Mouse (Mus musculus) layer of hippocampus, adult 2 months (tissue): ENCODE results near the gene Evi5l. TPM values are rescaled to one million over a fixed set of nuclear protein-coding genes. Genes with fewer than 3 reads are reported as not detected.

Experiments
- DNase-seq, 2 experiments: peaks; one replicate each; pipeline ENCODE4 v3.0.0; 2022; ENCODE audit warnings: low spot score in 2 of 2
- H3K27ac ChIP-seq: fragments of 200-600 bp; 2 replicates; pipeline ENCODE4 v1.8.1; 2022
- H3K4me3 ChIP-seq: fragments of 200-600 bp; 2 replicates; pipeline ENCODE4 v1.8.1; 2022; ENCODE audit warnings: mild to moderate bottlenecking
- CTCF ChIP-seq: fragments of 200-600 bp; conservative IDR thresholded peaks from 2 replicates; pipeline ENCODE4 v1.8.1; 2022; ENCODE audit warnings: antibody characterized with exemption, mild to moderate bottlenecking, moderate library complexity
- long read RNA-seq, 2 experiments: library from polyadenylated mRNA; stranded (forward); transcript quantifications; one replicate each; pipeline ENCODE4 v2.0.0; 2021; ENCODE audit warnings: borderline mapping rate in 2 of 2
- total RNA-seq, 2 experiments: library from RNA; stranded (reverse); gene quantifications; 2 replicates each; pipeline ENCODE4 v1.2.3; 2021

The Evi5l gene
- total RNA-seq = 100 to 1,000 TPM; 100 to 107 TPM
- long read RNA-seq, experiment 1, transcript Evi5l-203 (20 exons, 3,938 nt) = major isoform, 53 of 98 reads
- long read RNA-seq, experiment 1, partial matches to known transcripts = 10 of 98 reads
- long read RNA-seq, experiment 1, other reads (novel, unspliced or antisense) = 33 of 98 reads
- long read RNA-seq, experiment 2, transcript Evi5l-208 (19 exons, 3,728 nt) = minor isoform, 5 of 142 reads
- long read RNA-seq, experiment 2, transcript Evi5l-203 (20 exons, 3,938 nt) = major isoform, 80 of 142 reads
- long read RNA-seq, experiment 2, partial matches to known transcripts = 14 of 142 reads
- long read RNA-seq, experiment 2, other reads (novel, unspliced or antisense) = 39 of 142 reads

GRCm38 (mm10) chr8:4165852-4166751 is at the start of gene Evi5l:
Gene Evi5l, plus strand, starts transcription at chr8:4166567.
- TF ChIP-seq CTCF = no peak
- DNase-seq = peak; percentile 99
- Histone ChIP-seq H3K27ac (peak within 1 kb of the TSS; percentile 95), H3K4me3 (peak within 1 kb of the TSS; percentile 100)

- Histone ChIP-seq H3K4me3 (no peak within 1 kb of the TSS), H3K27ac (no peak within 1 kb of the TSS)
- DNase-seq = no peak
- TF ChIP-seq CTCF = no peak
These were observed 32.6 kb upstream of the Evi5l start, which contains the start of gene Cd209g for GRCm38 (mm10) chr8:4133798-4134197. Gene Cd209g, plus strand, starts transcription at chr8:4134098.

- TF ChIP-seq CTCF = peak; percentile 79
- no peak overlapping the region for H3K27ac ChIP-seq
- H3K4me3 ChIP-seq = no peak overlapping the region
- peak; percentile 70 to 79 for DNase-seq
These were observed 26.4 kb upstream of the Evi5l start for GRCm38 (mm10) chr8:4139660-4140646.

- DNase-seq = no peak
- H3K4me3 ChIP-seq = no peak overlapping the region
- TF ChIP-seq CTCF = peak; percentile 61
- H3K27ac ChIP-seq = no peak overlapping the region
These were observed 24.6 kb upstream of the Evi5l start for GRCm38 (mm10) chr8:4141721-4142120.

GRCm38 (mm10) chr8:4147272-4147671 is 19.1 kb upstream of the Evi5l start:
- no peak overlapping the region for H3K4me3 ChIP-seq
- TF ChIP-seq CTCF = no peak
- DNase-seq = no peak
- H3K27ac ChIP-seq = no peak overlapping the region

GRCm38 (mm10) chr8:4154878-4155277 is 11.5 kb upstream of the Evi5l start:
- H3K27ac ChIP-seq = no peak overlapping the region
- TF ChIP-seq CTCF = no peak
- no peak for DNase-seq
- H3K4me3 ChIP-seq = no peak overlapping the region

- H3K27ac ChIP-seq = no peak overlapping the region
- DNase-seq = no peak
- no peak overlapping the region for H3K4me3 ChIP-seq
- TF ChIP-seq CTCF = no peak
These were observed 3.6 kb upstream of the Evi5l start for GRCm38 (mm10) chr8:4162786-4163185.

- peak overlapping the region; percentile 50 for H3K27ac ChIP-seq
- TF ChIP-seq CTCF = no peak
- peak overlapping the region; percentile 60 for H3K4me3 ChIP-seq
- no peak for DNase-seq
These were observed 1.1 kb upstream of the Evi5l start for GRCm38 (mm10) chr8:4165176-4165851.

- peak overlapping the region; percentile 95 for H3K27ac ChIP-seq
- no peak for DNase-seq
- TF ChIP-seq CTCF = no peak
- H3K4me3 ChIP-seq = peak overlapping the region; percentile 100
These were observed 636 bp downstream of the Evi5l start for GRCm38 (mm10) chr8:4166881-4167525.

GRCm38 (mm10) chr8:4167918-4168317 is 1.6 kb downstream of the Evi5l start:
- H3K27ac ChIP-seq = no peak overlapping the region
- no peak for DNase-seq

GRCm38 (mm10) chr8:4172486-4172885 is 6.1 kb downstream of the Evi5l start:
- DNase-seq = no peak
- H3K27ac ChIP-seq = no peak overlapping the region
- no peak overlapping the region for H3K4me3 ChIP-seq
- peak; percentile 27 for TF ChIP-seq CTCF

More at GRCm38 (mm10) chr8:4167918-4168317, 1.6 kb downstream of the Evi5l start:
- TF ChIP-seq CTCF = no peak
- peak overlapping the region; percentile 33; the same call in 1 of the 2 replicates for H3K4me3 ChIP-seq

- Histone ChIP-seq H3K4me3 (no peak overlapping the region), H3K27ac (no peak overlapping the region)
- no peak for TF ChIP-seq CTCF
- DNase-seq = no peak
These were observed 7.7 kb downstream of the Evi5l start for GRCm38 (mm10) chr8:4174018-4174417.
